Comparison of ENCODE assay signal across 20 mouse cellular contexts in the genomic region with DNA sequence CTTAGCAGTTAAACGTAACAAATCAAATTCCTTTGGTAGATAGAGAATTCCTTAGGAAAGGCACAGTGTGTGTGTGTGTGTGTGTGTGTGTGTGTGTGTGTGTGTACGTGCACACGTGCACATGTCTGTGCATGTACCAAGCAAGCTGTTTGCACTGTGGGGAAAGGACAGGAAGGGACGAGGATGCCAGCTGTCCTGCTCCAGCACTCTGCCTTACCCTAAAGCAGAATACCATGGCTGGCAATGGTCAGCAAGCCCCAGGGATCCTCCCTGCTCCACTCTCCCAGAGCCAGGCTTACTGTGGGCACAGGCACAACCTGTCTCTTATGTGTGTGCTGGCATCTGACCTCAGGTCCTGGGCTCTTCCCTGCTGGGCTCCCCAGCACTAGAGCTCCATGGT.
DNase-seq lines count a peak whose midpoint lies in the region; ATAC-seq lines count a peak whose summit lies in the region.
"Had no signal": no experiment of that assay in that cellular context is flagged by ENCODE, and none has a peak within 500 bp of the region (broad histone marks: within the 10 kb centered on the region; RNA-seq: fewer than 3 reads in every experiment).

No protein-coding gene starts in this region.

- DNase-seq in embryonic facial prominence, embryonic 10.5 days (ENCODE audit: low spot score) = no peak
- no peak for DNase-seq in limb, embryonic 10.5 days (ENCODE audit: low spot score)
- DNase-seq in thymus, postnatal 10 days (ENCODE audit: low spot score in 2 of 2) = no peak
- DNase-seq: adrenal gland, postnatal 14 days; gastrocnemius, postnatal 10 days; kidney, adult 18-20 months; kidney, postnatal 36 days; layer of hippocampus, adult 9-11 months; right cerebral cortex, postnatal 14 days; thymus, adult 2 months had no signal

- H3K4me1 ChIP-seq in embryonic facial prominence, embryonic 12.5 days = peaks cover 57% of the 10 kb centered on the region
- H3K4me1 ChIP-seq in embryonic facial prominence, embryonic 10.5 days = peaks cover 87% of the 10 kb centered on the region
- peaks cover 53% of the 10 kb centered on the region for H3K4me1 ChIP-seq in heart, embryonic 16.5 days (ENCODE audit: control insufficient read depth, insufficient read depth, low read length)
- H3K4me1 ChIP-seq in heart, embryonic 11.5 days (ENCODE audit: control insufficient read depth, insufficient read depth, low read length) = peaks cover 49% of the 10 kb centered on the region
- peaks cover 84% of the 10 kb centered on the region for H3K4me1 ChIP-seq in neural tube, embryonic 13.5 days (replicated peaks)
- peaks cover 60% of the 10 kb centered on the region for H3K4me1 ChIP-seq in neural tube, embryonic 15.5 days
- peaks cover 87% of the 10 kb centered on the region for H3K4me1 ChIP-seq in limb, embryonic 10.5 days

- no peaks in the 10 kb centered on the region for H3K36me3 ChIP-seq in embryonic facial prominence, embryonic 12.5 days
- peaks cover 12% of the 10 kb centered on the region for H3K36me3 ChIP-seq in embryonic facial prominence, embryonic 10.5 days (replicated peaks)
- 0 out of 2 replicates have a peak, but pooled peaks cover 2% of the 10 kb centered on the region for H3K36me3 ChIP-seq in heart, embryonic 16.5 days (ENCODE audit: control insufficient read depth, insufficient read depth)
- no peaks in the 10 kb centered on the region for H3K36me3 ChIP-seq in heart, embryonic 11.5 days (ENCODE audit: control insufficient read depth, insufficient read depth, low read length)
- H3K36me3 ChIP-seq in neural tube, embryonic 13.5 days = no peaks in the 10 kb centered on the region
- H3K36me3 ChIP-seq in neural tube, embryonic 15.5 days = no peaks in the 10 kb centered on the region
- H3K36me3 ChIP-seq in limb, embryonic 10.5 days = peaks cover 9% of the 10 kb centered on the region
- H3K36me3 ChIP-seq: midbrain, embryonic 15.5 days; stomach, embryonic 15.5 days had no signal

- no peaks in the 10 kb centered on the region for H3K9me3 ChIP-seq in embryonic facial prominence, embryonic 12.5 days
- no peaks in the 10 kb centered on the region for H3K9me3 ChIP-seq in embryonic facial prominence, embryonic 10.5 days
- H3K9me3 ChIP-seq in heart, embryonic 16.5 days (replicated peaks; ENCODE audit: control insufficient read depth, low read length) = no peaks in the 10 kb centered on the region
- H3K9me3 ChIP-seq in heart, embryonic 11.5 days (replicated peaks; ENCODE audit: control insufficient read depth, low read length) = no peaks in the 10 kb centered on the region
- no peaks in the 10 kb centered on the region for H3K9me3 ChIP-seq in neural tube, embryonic 13.5 days
- no peaks in the 10 kb centered on the region for H3K9me3 ChIP-seq in neural tube, embryonic 15.5 days (replicated peaks)
- H3K9me3 ChIP-seq in limb, embryonic 10.5 days (replicated peaks) = no peaks in the 10 kb centered on the region
- H3K9me3 ChIP-seq: limb, embryonic 13.5 days; midbrain, embryonic 15.5 days; stomach, embryonic 15.5 days had no signal

- ATAC-seq in embryonic facial prominence, embryonic 12.5 days (ENCODE audit: insufficient number of reproducible peaks, insufficient read depth, low FRiP score, low TSS enrichment) = no peak
- no peak for ATAC-seq in heart, embryonic 16.5 days (replicated peaks; ENCODE audit: extremely low read depth, insufficient read depth, low FRiP score)
- ATAC-seq in heart, embryonic 11.5 days (replicated peaks; ENCODE audit: insufficient number of reproducible peaks, low FRiP score, low TSS enrichment) = no peak
- ATAC-seq in neural tube, embryonic 13.5 days (ENCODE audit: low read depth) = no peak
- no peak for ATAC-seq in neural tube, embryonic 15.5 days (ENCODE audit: low FRiP score)
- ATAC-seq: hindbrain, postnatal 0 days; midbrain, embryonic 15.5 days had no signal

- no peak overlapping the region for H3K9ac ChIP-seq in embryonic facial prominence, embryonic 12.5 days
- no peak overlapping the region for H3K9ac ChIP-seq in heart, embryonic 16.5 days (ENCODE audit: low read length)
- H3K9ac ChIP-seq in heart, embryonic 11.5 days (ENCODE audit: low read depth, low read length) = no peak overlapping the region
- H3K9ac ChIP-seq in neural tube, embryonic 13.5 days = no peak overlapping the region
- no peak overlapping the region for H3K9ac ChIP-seq in neural tube, embryonic 15.5 days (replicated peaks)
- H3K9ac ChIP-seq: limb, embryonic 13.5 days; liver, embryonic 14.5 days; midbrain, embryonic 15.5 days; stomach, embryonic 15.5 days had no signal

- H3K27me3 ChIP-seq in embryonic facial prominence, embryonic 12.5 days = no peaks in the 10 kb centered on the region
- no peaks in the 10 kb centered on the region for H3K27me3 ChIP-seq in embryonic facial prominence, embryonic 10.5 days (replicated peaks; ENCODE audit: low read depth, poor library complexity, severe bottlenecking)
- no peaks in the 10 kb centered on the region for H3K27me3 ChIP-seq in heart, embryonic 16.5 days (ENCODE audit: control insufficient read depth, insufficient read depth, low read length)
- H3K27me3 ChIP-seq in heart, embryonic 11.5 days (ENCODE audit: control insufficient read depth, insufficient read depth, low read length) = no peaks in the 10 kb centered on the region
- H3K27me3 ChIP-seq in neural tube, embryonic 13.5 days = no peaks in the 10 kb centered on the region
- no peaks in the 10 kb centered on the region for H3K27me3 ChIP-seq in neural tube, embryonic 15.5 days (replicated peaks)
- H3K27me3 ChIP-seq in limb, embryonic 10.5 days (ENCODE audit: low read depth, poor library complexity, severe bottlenecking) = no peaks in the 10 kb centered on the region
- H3K27me3 ChIP-seq: limb, embryonic 13.5 days; midbrain, embryonic 15.5 days; stomach, embryonic 15.5 days had no signal

- peak overlapping the region; percentile 50; the same call in 1 of the 2 replicates for H3K27ac ChIP-seq in embryonic facial prominence, embryonic 12.5 days
- H3K27ac ChIP-seq in embryonic facial prominence, embryonic 10.5 days (replicated peaks) = no peak overlapping the region
- peak overlapping the region; percentile 37 for H3K27ac ChIP-seq in heart, embryonic 16.5 days (ENCODE audit: low read length)
- H3K27ac ChIP-seq in heart, embryonic 11.5 days (ENCODE audit: low read depth, low read length) = no peak overlapping the region
- 0 out of 2 replicates have a peak overlapping the region, but pooled peaks have one; percentile 5 for H3K27ac ChIP-seq in neural tube, embryonic 13.5 days (replicated peaks)
- H3K27ac ChIP-seq in neural tube, embryonic 15.5 days (replicated peaks) = no peak overlapping the region
- H3K27ac ChIP-seq in limb, embryonic 10.5 days = peak overlapping the region; percentile 23; the same call in 1 of the 2 replicates
- H3K27ac ChIP-seq: hindbrain, postnatal 0 days; limb, embryonic 13.5 days; liver, embryonic 14.5 days; midbrain, embryonic 15.5 days; stomach, embryonic 15.5 days had no signal

- WGBS in embryonic facial prominence, embryonic 12.5 days = 62% methylated on average over 4 of the region's 4 CpGs
- WGBS in embryonic facial prominence, embryonic 10.5 days = 80% methylated on average over 4 of the region's 4 CpGs
- 58% methylated on average over 4 of the region's 4 CpGs for WGBS in heart, embryonic 16.5 days
- WGBS in heart, embryonic 11.5 days (ENCODE audit: insufficient replicate concordance) = 75% methylated on average over 4 of the region's 4 CpGs
- 65% methylated on average over 4 of the region's 4 CpGs for WGBS in neural tube, embryonic 13.5 days
- WGBS in neural tube, embryonic 15.5 days = 69% methylated on average over 4 of the region's 4 CpGs
- WGBS in limb, embryonic 10.5 days = 75% methylated on average over 4 of the region's 4 CpGs

- no peak overlapping the region for H3K4me2 ChIP-seq in embryonic facial prominence, embryonic 12.5 days (replicated peaks)
- no peak overlapping the region for H3K4me2 ChIP-seq in heart, embryonic 16.5 days (ENCODE audit: low read depth, low read length)
- no peak overlapping the region for H3K4me2 ChIP-seq in heart, embryonic 11.5 days
- H3K4me2 ChIP-seq in neural tube, embryonic 13.5 days = no peak overlapping the region
- no peak overlapping the region for H3K4me2 ChIP-seq in neural tube, embryonic 15.5 days
- H3K4me2 ChIP-seq: limb, embryonic 13.5 days; midbrain, embryonic 15.5 days; stomach, embryonic 15.5 days had no signal

- H3K4me3 ChIP-seq in embryonic facial prominence, embryonic 12.5 days = no peak overlapping the region
- H3K4me3 ChIP-seq in embryonic facial prominence, embryonic 10.5 days = no peak overlapping the region
- no peak overlapping the region for H3K4me3 ChIP-seq in heart, embryonic 16.5 days (ENCODE audit: low read length)
- H3K4me3 ChIP-seq in heart, embryonic 11.5 days (ENCODE audit: low read depth, low read length) = no peak overlapping the region
- no peak overlapping the region for H3K4me3 ChIP-seq in neural tube, embryonic 13.5 days
- H3K4me3 ChIP-seq in neural tube, embryonic 15.5 days (replicated peaks) = no peak overlapping the region
- H3K4me3 ChIP-seq in limb, embryonic 10.5 days = no peak overlapping the region
- H3K4me3 ChIP-seq: limb, embryonic 13.5 days; midbrain, embryonic 15.5 days; stomach, embryonic 15.5 days had no signal

Comparison
In these comparisons a context has a peak if more than half of its experiments do, and no peak if none do; other contexts are left out.
1. H3K27ac ChIP-seq: peak in embryonic facial prominence, embryonic 12.5 days (single experiment), heart, embryonic 16.5 days (single experiment), neural tube, embryonic 13.5 days (single experiment) and limb, embryonic 10.5 days (single experiment); none in embryonic facial prominence, embryonic 10.5 days (single experiment), heart, embryonic 11.5 days (single experiment) and neural tube, embryonic 15.5 days (single experiment).